8 mouse cellular contexts compared by ENCODE assay signal in genomic region chr5:31047848-31048762, GRCm38 (mm10). TPM values are rescaled to one million over a fixed set of nuclear protein-coding genes. Genes with fewer than 3 reads are reported as not detected.
A peak's percentile ranks its signal among the peaks of the same experiment; 100 is the strongest.
DNase-seq lines count a peak whose midpoint lies in the region; ATAC-seq lines count a peak whose summit lies in the region.

Atraid (plus strand) TSS chr5:31048312.

- peak within 1 kb of the TSS; percentile 81 for H3K4me2 ChIP-seq in hindbrain, embryonic 16.5 days (ENCODE audit: low read length)

- WGBS in hindbrain, embryonic 16.5 days: under 1% methylated on average over 71 of the region's 73 CpGs
- WGBS in macrophage (ENCODE audit: missing documents): under 1% methylated on average over 73 of the region's 73 CpGs

- peak within 1 kb of the TSS; percentile 88 for H3K9ac ChIP-seq in hindbrain, embryonic 16.5 days (ENCODE audit: low read depth, low read length)

- peaks cover 8% of the 10 kb centered on the region for H3K4me1 ChIP-seq in hindbrain, embryonic 16.5 days (ENCODE audit: control insufficient read depth, insufficient read depth, low read depth, low read length)

- ATAC-seq in hindbrain, embryonic 16.5 days: peak; percentile 98

- peak within 1 kb of the TSS; percentile 75 for H3K4me3 ChIP-seq in hindbrain, embryonic 16.5 days (ENCODE audit: low read length)
- H3K4me3 ChIP-seq in macrophage (ENCODE audit: inconsistent target): peak within 1 kb of the TSS; percentile 98

- no peaks in the 10 kb centered on the region for H3K27me3 ChIP-seq in hindbrain, embryonic 16.5 days (replicated peaks; ENCODE audit: control insufficient read depth, insufficient read depth, low read length)

- peaks cover 5% of the 10 kb centered on the region; the same call in 1 of the 2 replicates for H3K79me2 ChIP-seq in macrophage (ENCODE audit: inconsistent target)

- DNase-seq in WW6 (ENCODE audit: low read depth, low spot score): peak; percentile 98
- peak; percentile 88 to 99 for DNase-seq in cerebellum, postnatal 4 days (ENCODE audit: low spot score in 2 of 2)
- DNase-seq in gastrocnemius, adult 18-20 months (ENCODE audit: low spot score): peak; percentile 99
- DNase-seq in left cerebral cortex, adult 18-20 months (ENCODE audit: low spot score in 2 of 2): peak; percentile 98
- DNase-seq in right cerebral cortex, adult 18-20 months: peak; percentile 98
- peak; percentile 91 for DNase-seq in urinary bladder, postnatal 10 days (ENCODE audit: low spot score)

- no peaks in the 10 kb centered on the region for H3K9me3 ChIP-seq in hindbrain, embryonic 16.5 days (ENCODE audit: control insufficient read depth, low read length)

- peaks cover 8% of the 10 kb centered on the region; the same call in 1 of the 2 replicates for H3K36me3 ChIP-seq in hindbrain, embryonic 16.5 days (ENCODE audit: control insufficient read depth, insufficient read depth, low read length)
- H3K36me3 ChIP-seq in macrophage (ENCODE audit: inconsistent target): 0 out of 2 replicates have a peak, but pooled peaks cover 7% of the 10 kb centered on the region

- peak within 1 kb of the TSS; percentile 97 for H3K27ac ChIP-seq in hindbrain, embryonic 16.5 days (ENCODE audit: low read depth, low read length)
- peak within 1 kb of the TSS; percentile 91 for H3K27ac ChIP-seq in macrophage

RNA-seq across cellular contexts. Expression of gene Atraid, which starts in this region (rescaled TPM):
- total RNA-seq in gastrocnemius, adult 18-20 months (2021): 10 to 100 TPM; 45.3 to 45.4 TPM
- 174 and 195 TPM in 2 replicates for polyA plus RNA-seq in hindbrain, embryonic 16.5 days (2015; fragmentation: Nextera tagmentation; extraction: Ambion mirVana)
- 10 to 100 TPM; 70.6 to 73.8 TPM for total RNA-seq in left cerebral cortex, adult 18-20 months (2021)
- 10 to 100 TPM in 25 of 26 experiments, 1 to 10 TPM in 1; 9.3 to 62.2 (median 25.8) TPM for total RNA-seq in macrophage (2018; cell fraction: chromatin; rRNA removed)
- 100 to 1,000 TPM in 9 of 26 experiments, 10 to 100 TPM in 17; 64.4 to 150 (median 82.1) TPM for total RNA-seq in macrophage (2018; cell fraction: cytosol; rRNA removed)
- 100 to 1,000 TPM in 1 of 26 experiments, 10 to 100 TPM in 25; 23.1 to 106 (median 43.3) TPM for total RNA-seq in macrophage (2018; cell fraction: nucleus; rRNA removed)
- 73.4 to 150 TPM (median 103 TPM) in 3 replicates for polyA plus RNA-seq in macrophage (2018)

Comparison
In these comparisons a context has a peak if more than half of its experiments do, and no peak if none do; other contexts are left out.
1. Peak in every context shown above with its lines: DNase-seq, ATAC-seq, H3K4me3 ChIP-seq and H3K27ac ChIP-seq.